Mouse (Mus musculus): ENCODE data around the gene Cplx1.

GRCm38 (mm10) chr5:108534188-108534587, 15.6 kb downstream of the Cplx1 start:
- no peak for TF ChIP-seq HCFC1 (IDR thresholded peaks at IDR 0.05; ENCODE audit: borderline replicate concordance, insufficient read depth, low read length)
- no peak for TF ChIP-seq MAFK (IDR thresholded peaks at IDR 0.05; ENCODE audit: insufficient read depth, low read depth, low read length)
